Mouse (Mus musculus) adrenal gland, adult 8-10 months (tissue): ENCODE measurements around the gene Btbd19. TPM values are rescaled to one million over a fixed set of nuclear protein-coding genes. Genes with fewer than 3 reads are reported as not detected.

Experiments
- DNase-seq: peaks from one replicate; pipeline ENCODE4 v3.0.0; 2022
- total RNA-seq, 4 experiments: library from RNA; stranded (reverse); gene quantifications; 2 replicates each; pipeline ENCODE4 v1.2.4; 2022

Btbd19 gene
- total RNA-seq, 4 experiments from 2014 or later, result 6.6 to 11.4 (median 9.1) TPM

DNA sequence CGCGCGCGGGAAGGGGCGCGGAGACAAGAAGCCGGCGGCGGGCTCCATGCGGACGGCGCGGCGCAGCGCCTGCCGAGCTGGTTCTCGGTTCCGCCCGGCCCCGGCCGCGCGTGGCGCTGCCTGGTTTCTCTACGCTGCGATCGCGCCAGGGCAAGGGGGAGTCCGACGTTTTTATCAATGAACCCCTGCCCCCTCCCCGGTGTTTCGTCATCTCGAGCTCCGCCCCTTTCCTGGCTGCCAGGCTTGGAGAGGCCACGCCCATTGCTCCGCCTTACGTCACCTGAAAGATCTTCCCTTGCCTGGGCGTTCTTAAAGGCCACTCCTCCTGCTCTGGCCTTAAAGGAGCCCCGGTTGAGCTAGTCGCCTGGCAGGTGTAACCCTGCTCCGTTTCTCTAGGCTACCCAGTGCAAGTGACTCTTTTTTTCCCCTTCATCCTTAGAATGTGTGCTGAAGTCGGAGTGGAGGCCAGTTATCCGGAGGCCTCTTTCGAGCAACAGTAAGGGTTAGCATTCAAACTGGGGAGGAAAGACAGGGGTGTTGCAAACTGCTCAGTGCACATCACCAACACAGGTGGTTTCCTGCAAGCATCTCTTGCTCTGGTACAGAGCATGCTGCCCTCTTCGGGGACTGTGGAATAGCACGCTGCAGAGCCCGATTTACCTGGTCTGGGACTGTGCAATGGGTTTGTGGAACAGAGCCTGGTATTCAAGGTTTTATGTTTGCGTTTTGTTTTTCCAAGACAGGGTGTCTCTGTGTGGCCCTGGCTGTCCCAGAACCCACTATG is 8.5 kb upstream of the Btbd19 start, which contains the start of gene Plk3:
Plk3 (minus strand) TSS at position 147 of the 784 bp plus-strand sequence.
- peak; percentile 97 for DNase-seq

DNA sequence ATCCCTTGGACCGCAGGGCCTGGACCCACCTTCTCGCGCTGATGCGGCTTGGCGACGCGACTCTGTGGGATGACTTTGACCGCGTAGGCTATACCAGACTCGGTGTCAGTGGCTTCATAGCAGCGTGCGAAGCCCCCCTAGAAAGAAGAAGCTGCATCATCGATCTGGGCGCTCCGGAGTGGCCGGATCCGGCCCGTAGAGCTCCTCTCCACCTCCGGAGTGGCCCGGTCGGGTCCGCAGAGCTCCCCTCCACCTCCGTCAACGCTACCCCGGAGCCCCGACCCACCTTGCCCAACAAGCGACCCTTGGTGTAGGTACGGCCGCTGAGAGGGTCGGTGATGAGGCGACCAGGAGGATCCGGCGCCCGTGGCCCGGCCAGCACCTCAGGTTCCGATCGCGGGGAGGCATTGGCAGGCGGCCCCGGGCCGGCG is 7.9 kb upstream of the Btbd19 start:
- no peak for DNase-seq

GRCm38 (mm10) chr4:117132794-117133143 is 7.2 kb upstream of the Btbd19 start:
- no peak for DNase-seq

DNA sequence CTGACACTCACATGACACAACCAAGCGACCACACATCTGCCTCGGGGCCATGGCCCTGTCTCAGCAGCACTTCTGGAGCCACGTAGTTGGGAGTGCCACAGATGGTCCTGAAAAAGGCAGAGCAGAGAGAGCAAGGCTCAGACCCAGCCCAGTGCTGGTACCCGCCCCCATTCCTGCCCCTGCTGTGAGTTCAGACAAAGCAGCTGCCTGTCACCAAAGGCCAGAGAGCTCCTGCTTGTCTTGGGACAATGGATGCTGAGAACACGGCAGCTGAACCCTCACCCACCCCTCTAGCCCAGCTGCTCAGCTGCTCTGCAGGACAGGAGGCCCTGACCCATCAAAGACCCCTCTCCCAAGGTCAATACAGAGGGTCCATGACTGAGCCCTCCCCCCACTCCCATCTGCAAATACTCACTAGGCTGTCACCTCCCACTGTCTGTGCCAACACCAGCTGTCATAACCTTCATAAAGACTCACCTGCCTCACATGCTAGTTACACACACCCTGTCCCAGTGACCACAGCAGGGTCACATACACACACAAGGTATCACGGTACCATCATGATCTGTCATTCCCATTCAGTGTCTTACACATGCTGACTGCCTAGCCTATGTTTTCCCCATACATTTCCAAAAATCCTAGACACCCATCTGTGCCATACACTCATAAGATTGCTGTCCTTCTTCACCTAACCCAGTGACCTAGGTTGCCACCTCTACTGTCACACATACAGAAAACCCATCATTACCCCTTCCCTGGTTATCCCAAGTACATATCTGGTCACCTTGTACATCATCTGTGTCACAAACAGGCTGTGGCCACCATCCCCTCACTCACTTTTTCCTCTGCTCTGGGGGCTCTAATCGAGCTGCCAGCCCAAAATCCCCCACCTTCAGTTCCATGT is 6.6 kb upstream of the Btbd19 start:
- no peak for DNase-seq

DNA sequence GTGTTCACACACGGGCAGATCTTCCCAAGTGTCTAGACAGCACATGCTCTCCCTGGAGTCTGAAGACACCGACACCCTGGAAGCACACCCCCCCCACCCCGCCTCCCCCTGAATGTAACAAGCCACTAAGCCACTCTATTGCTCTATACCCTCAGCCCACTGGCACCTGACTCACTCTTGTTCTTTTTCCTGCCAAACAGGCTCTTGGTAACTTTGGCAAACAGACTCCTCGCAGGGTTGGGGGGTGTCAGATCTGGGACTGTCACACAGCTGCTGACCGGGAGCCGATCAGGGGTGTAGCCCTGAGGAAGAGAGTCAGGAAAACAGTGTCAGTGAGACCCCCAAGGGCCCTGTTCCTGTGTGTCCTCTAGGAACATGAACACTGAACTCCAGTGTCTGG is 5.7 kb upstream of the Btbd19 start:
- DNase-seq, result no peak

DNA sequence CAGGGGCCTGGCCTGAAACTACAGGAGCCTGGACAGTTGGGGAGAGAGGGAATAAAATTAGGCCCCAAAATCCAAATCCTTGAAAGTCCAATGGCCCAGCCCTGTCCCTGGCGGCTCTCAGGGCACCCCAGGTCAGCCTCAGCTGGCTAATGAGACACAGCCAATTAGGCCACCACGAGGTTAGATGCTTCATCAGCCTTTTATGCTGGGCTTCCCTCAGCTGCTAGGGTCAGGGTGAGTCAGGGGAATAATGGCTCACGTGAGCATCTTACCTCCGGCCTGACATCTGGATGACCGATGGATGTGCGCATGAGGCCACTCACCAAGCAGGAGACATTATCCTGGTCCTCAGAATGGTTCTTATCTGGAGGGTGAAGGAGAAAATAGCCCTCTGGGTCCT is 5.3 kb upstream of the Btbd19 start:
- no peak for DNase-seq

DNA sequence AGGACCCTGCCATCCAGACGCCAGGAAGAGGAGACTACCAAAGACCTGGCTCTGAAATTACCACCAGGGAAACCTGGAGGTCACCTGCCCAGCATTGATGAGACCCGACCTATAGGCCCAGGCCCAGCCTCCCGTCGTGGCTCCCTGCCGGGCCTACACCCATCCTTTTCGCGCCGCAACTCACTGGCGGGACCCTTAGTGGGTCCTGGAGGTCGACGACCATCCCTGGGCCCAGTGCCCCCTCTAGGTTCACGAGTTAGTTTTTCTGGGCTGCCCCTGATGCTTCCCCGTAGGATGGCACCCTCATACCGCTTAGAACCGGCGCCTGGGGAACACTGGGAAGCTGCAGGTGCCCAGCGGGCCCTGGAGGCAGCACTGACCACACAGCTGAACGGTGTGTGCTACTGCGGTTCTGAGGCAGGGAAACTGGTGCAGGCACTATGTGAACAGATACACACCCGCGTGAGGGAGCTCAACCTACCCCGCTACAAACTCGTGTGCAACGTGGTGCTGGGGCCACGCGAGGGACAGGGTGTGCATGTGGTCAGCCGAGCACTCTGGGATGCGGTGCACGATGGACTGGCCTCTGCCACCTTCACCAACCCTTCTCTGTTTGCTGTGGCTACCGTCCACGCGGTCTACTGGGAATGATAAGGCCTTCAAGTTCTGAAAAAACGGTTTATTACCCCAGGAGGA is 2.6 kb upstream of the Btbd19 start:
- no peak for DNase-seq

DNA sequence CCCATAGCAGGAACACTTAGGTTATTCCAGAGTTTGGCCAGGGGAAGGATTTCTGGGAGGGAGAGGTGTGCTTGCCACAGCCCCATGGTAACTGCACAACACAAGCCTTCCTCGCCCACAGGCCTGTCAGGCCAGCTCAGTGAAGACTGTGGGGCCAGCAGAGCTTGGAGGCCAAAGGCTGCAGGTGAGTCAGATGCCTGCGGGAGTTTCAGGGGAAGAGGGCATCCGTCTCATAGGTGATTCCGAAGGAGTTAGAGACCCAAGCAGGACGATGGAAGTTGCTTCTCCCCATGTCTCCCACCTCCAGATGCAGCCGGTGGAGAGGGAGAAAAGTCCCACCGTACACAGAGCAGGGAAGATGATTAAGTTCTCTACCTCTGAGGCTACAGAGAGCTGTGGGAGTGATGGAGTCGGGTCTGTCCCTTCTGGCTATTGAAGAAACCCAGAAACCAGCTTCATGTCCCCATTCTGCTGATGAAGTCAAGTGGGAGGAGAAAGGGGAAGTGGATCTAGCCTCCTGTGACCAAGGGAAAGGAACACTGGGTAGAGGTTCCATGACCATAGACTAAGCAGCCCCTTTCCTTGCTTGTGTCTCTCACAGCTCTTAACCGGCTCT is 1.3 kb upstream of the Btbd19 start, which contains the start of gene Tctex1d4:
Tctex1d4 (plus strand) TSS at position 120 of the 616 bp plus-strand sequence.
- no peak for DNase-seq

DNA sequence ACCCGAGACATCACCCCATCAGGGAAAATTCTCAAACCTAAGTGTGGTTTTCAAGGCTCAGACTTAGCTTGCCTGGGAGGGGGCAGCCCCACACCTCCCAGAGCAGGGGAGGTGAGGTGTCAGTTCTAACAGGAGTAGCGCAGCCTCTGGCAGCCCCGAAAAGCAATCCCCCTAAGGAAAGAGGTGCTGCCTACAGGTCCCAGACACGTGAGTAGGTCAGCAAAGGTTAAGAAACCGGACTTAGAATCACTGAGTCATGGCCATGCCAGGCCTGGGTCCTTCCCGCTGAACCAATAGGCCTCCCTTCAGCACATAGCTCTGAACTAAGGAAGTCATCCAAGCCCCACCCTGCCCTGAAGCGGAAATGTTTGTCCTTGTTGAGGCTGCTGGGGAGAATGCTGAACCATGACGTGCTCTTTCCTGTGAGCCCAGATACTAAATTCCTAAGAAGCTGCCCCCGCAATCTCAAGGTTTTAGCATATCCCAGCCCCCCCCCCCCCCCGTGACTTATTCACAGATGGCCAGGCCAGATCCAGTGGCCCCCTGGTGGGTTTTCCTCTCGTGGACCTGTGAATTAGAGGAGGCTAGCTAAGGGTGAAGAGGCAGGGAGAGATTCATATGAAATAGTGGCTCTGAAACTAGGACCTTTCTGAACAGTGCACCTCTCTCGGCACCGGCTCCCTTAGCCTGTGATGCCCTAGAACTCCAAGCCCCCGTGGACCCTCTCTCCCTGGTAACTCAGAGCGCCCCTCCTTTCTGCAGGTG is 567 bp upstream of the Btbd19 start:
- peak; percentile 83 for DNase-seq

- DNase-seq, result no peak
Measured at GRCm38 (mm10) chr4:117124518-117125347, 792 bp downstream of the Btbd19 start.

DNA sequence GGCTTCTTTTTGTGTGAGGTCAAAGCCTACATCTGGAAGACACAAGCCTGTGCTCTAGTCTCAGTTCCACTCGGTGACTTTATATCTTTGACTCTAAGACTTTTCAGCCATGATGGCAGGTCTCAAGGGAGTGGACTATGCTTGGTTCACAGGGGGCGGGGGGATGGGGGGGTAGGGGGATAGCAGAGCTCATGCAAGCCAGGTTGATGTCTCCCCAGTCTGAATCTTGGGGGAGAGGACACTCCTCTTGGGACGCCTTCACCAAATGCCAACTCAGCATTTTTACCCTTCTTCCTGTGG is 1.4 kb downstream of the Btbd19 start:
- no peak for DNase-seq

- DNase-seq, result no peak
Measured at GRCm38 (mm10) chr4:117123546-117124217, 1.8 kb downstream of the Btbd19 start.

- no peak for DNase-seq
Measured at GRCm38 (mm10) chr4:117122209-117122608, 3.3 kb downstream of the Btbd19 start.

DNA sequence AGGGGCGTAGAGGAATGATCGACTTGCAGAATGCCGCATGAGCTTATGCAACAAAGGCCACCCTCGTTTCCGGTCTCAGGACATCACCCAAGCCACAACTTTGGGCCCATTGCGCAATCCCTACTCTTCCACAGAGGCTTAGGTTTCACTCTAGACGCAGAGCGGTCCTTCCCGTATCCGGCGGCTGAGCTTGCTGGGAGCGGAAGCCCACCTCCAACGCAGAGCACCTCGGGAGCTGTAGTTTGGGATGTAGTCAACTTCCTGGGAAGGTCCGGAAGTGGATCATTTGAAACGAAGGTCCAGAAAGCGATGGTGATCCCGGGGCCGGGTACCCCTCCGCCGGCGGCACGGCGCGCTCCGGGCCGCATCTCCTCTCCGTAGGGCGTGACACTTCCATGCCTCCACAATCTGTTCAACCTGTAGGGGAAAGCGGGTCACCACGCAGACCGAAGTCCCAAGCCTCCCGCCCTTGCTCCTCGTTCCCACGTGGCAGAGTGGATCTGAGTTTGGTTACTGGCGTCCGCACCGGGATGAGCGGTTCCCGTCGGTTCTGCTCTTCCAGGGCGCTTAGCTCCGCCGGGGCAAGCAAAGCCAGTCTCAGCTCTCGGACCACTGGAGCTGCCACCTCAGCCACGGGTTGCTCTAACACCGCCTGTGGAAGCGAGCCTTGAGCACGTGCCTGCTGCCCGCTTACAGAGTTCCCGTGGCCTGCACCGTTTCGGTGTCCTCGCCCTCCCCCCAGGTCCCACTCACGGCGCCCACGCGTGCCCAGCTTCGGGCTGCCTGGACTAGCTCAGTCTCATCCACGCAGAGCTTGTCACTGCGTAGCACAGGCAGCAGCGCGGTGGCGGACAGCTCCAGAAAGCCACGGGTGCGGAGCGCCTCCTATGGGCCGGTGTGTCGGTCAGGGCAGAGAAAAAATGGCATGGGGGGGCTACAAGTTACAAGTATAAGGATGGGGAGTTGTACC is 4.8 kb downstream of the Btbd19 start:
- peak; percentile 98 for DNase-seq

DNA sequence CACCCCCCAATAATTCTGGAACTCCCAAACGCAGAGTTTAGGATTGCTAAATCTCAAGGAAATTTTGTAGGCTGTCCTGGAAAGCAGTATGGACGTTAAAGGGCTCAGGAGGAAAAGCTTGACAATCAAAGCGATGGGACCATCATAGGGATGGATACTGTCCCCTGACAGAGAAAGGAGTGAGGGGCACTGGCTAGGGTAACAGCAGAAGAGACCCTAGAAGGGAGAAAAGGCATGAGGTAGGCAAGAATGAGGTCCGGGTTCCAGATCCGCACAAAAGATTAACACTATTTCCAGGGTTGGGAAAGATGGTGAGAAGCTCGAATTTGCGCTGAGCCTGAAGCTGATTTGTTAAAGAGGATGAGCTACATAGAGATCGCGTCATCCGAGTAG is 5.5 kb downstream of the Btbd19 start:
- no peak for DNase-seq

- no peak for DNase-seq
Measured at GRCm38 (mm10) chr4:117119636-117120035, 5.9 kb downstream of the Btbd19 start.

DNA sequence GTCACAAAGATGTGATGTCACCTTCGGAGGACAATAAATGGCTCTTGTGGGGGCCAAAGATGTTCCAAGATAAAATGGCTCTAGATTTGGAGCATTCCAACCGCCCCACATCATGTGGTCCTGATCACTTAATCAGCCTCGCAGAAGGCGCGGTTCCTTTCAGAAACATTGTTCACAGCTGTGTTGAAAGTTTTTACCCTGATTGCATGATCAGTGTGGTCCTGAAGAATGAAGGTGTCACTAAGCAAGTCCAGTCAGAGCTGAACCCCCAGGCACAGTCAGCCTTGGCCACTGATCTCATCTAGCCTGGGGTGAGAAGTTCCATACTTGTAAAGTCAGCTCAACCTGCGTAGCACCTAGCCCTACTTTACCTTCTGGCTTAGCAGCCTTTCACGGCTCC is 7.6 kb downstream of the Btbd19 start:
- no peak for DNase-seq

- no peak for DNase-seq
Measured at GRCm38 (mm10) chr4:117115592-117115991, 9.9 kb downstream of the Btbd19 start.

DNA sequence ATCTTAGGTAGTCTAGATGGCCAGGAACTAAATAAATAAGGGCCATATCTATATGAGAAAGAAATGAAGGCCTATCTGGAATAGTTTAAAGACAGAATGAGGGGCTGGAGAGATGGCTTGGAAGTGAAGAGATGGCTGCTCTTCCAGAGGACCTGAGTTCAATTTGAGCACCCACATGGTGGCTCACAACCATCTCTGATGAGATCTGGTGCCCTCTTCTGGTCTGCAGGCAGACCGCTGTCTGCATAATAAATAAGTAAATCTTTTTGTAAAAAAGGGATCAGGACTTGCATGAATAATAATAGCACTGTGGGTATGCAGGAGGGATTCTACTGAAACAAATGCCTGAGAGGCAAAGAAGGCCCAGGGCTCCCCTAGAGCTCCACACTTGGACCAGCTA is 12.3 kb downstream of the Btbd19 start:
- DNase-seq, result no peak
